19 mouse cellular contexts compared by ENCODE assay signal in genomic region chr17:85353636-85354035, GRCm38 (mm10).
"Had no signal": no experiment of that assay in that cellular context is flagged by ENCODE, and none has a peak within 500 bp of the region (broad histone marks: within the 10 kb centered on the region; RNA-seq: fewer than 3 reads in every experiment).

No protein-coding gene starts in this region.

- H3K27ac ChIP-seq: limb, embryonic 12.5 days; limb, embryonic 15.5 days; liver, embryonic 14.5 days; macrophage; neural tube, embryonic 12.5 days; neural tube, embryonic 15.5 days; stomach, embryonic 15.5 days had no signal

- DNase-seq: kidney, adult 9 months; kidney, postnatal 14 days; kidney, postnatal 4 days; left cerebral cortex, postnatal 4 days; liver, postnatal 0 days; lung, embryonic 14.5 days; right cerebral cortex, adult 18-20 months; right cerebral cortex, postnatal 25 days; spleen, adult 18-20 months; thymus, postnatal 25 days had no signal

- H3K4me1 ChIP-seq: limb, embryonic 12.5 days; limb, embryonic 15.5 days; neural tube, embryonic 12.5 days; neural tube, embryonic 15.5 days; stomach, embryonic 15.5 days had no signal

- H3K4me3 ChIP-seq: limb, embryonic 12.5 days; limb, embryonic 15.5 days; neural tube, embryonic 12.5 days; neural tube, embryonic 15.5 days; stomach, embryonic 15.5 days had no signal

- ATAC-seq: liver, postnatal 0 days; lung, postnatal 0 days had no signal

- H3K9me3 ChIP-seq: limb, embryonic 12.5 days; limb, embryonic 15.5 days; neural tube, embryonic 12.5 days; neural tube, embryonic 15.5 days; stomach, embryonic 15.5 days had no signal

- H3K36me3 ChIP-seq: limb, embryonic 12.5 days; limb, embryonic 15.5 days; neural tube, embryonic 12.5 days; neural tube, embryonic 15.5 days; stomach, embryonic 15.5 days had no signal

- H3K27me3 ChIP-seq: limb, embryonic 12.5 days; limb, embryonic 15.5 days; neural tube, embryonic 12.5 days; neural tube, embryonic 15.5 days; stomach, embryonic 15.5 days had no signal

- H3K9ac ChIP-seq: limb, embryonic 12.5 days; limb, embryonic 15.5 days; liver, embryonic 14.5 days; liver, postnatal 0 days; lung, embryonic 14.5 days; neural tube, embryonic 12.5 days; neural tube, embryonic 15.5 days; stomach, embryonic 15.5 days had no signal

- H3K4me2 ChIP-seq: limb, embryonic 12.5 days; limb, embryonic 15.5 days; liver, embryonic 11.5 days; lung, embryonic 14.5 days; neural tube, embryonic 12.5 days; neural tube, embryonic 15.5 days; stomach, embryonic 15.5 days had no signal
